Mouse (Mus musculus) neural tube, embryonic 11.5 days (tissue): Measurements from ENCODE around the gene Kdm8. TPM values are rescaled to one million over a fixed set of nuclear protein-coding genes. Genes with fewer than 3 reads are reported as not detected.
A peak's percentile ranks its signal among the peaks of the same experiment; 100 is the strongest.

Experiments
- ATAC-seq: fragments of 200-750 bp; cut with Nextera tagmentation; 2 replicates; pipeline ENCODE4 v1.8.0; 2017; ENCODE audit warnings: moderate number of reproducible peaks, mild to moderate bottlenecking, moderate TSS enrichment, moderate library complexity; ENCODE audit not compliant: insufficient read depth, low FRiP score, low TSS enrichment
- DNase-seq: peaks from one replicate; pipeline ENCODE4 v3.0.0-alpha.2; 2015; ENCODE audit warnings: low spot score
- H3K27ac ChIP-seq: fragments of 300-500 bp; sonication (generic); 2 replicates; pipeline ENCODE4 v1.5.1; 2014; ENCODE audit warnings: low read depth, mild to moderate bottlenecking, low read length
- H3K27me3 ChIP-seq: fragments of 300-500 bp; sonication (generic); 2 replicates; pipeline ENCODE4 v1.6.1; 2014; ENCODE audit warnings: mild to moderate bottlenecking, low read length, mixed read lengths; ENCODE audit not compliant: control insufficient read depth, insufficient read depth
- H3K36me3 ChIP-seq: fragments of 300-500 bp; sonication (generic); 2 replicates; pipeline ENCODE4 v1.6.1; 2014; ENCODE audit warnings: mild to moderate bottlenecking, low read length, moderate library complexity, mixed read lengths; ENCODE audit not compliant: control insufficient read depth, insufficient read depth
- H3K4me1 ChIP-seq: fragments of 300-500 bp; sonication (generic); 2 replicates; pipeline ENCODE4 v1.6.1; 2014; ENCODE audit warnings: low read length, mixed read lengths; ENCODE audit not compliant: control insufficient read depth, insufficient read depth
- H3K4me2 ChIP-seq: fragments of 300-500 bp; sonication (generic); 2 replicates; pipeline ENCODE4 v1.6.1; 2014; ENCODE audit warnings: low read depth, mild to moderate bottlenecking, moderate library complexity
- H3K4me3 ChIP-seq: fragments of 300-500 bp; sonication (generic); 2 replicates; pipeline ENCODE4 v1.5.1; 2014; ENCODE audit warnings: low read depth, low read length
- H3K9ac ChIP-seq: fragments of 300-500 bp; sonication (generic); 2 replicates; pipeline ENCODE4 v1.6.1; 2014; ENCODE audit warnings: mild to moderate bottlenecking, low read length
- H3K9me3 ChIP-seq: fragments of 300-500 bp; sonication (generic); 2 replicates; pipeline ENCODE4 v1.6.1; 2016; ENCODE audit warnings: low read length; ENCODE audit not compliant: control insufficient read depth
- WGBS: fragments of 180-500 bp; shearing (Covaris S2); extraction: QIAGEN DNeasy Blood & Tissue Kit; methylation state at CpG from one replicate; pipeline ENCODE4 v1.1.7; 2014; 5-methylcytosine and 5-hydroxymethylcytosine counted together
- polyA plus RNA-seq: library from polyadenylated mRNA; unstranded; fragments of >200 nt; fragmentation: Nextera tagmentation; extraction: Ambion mirVana; gene quantifications from 2 replicates; pipeline ENCODE4 v1.2.1, GENCODE M21; 2014

The Kdm8 gene
- polyA plus RNA-seq, 1 experiment from 2014 or later, result 11.2 TPM

DNA sequence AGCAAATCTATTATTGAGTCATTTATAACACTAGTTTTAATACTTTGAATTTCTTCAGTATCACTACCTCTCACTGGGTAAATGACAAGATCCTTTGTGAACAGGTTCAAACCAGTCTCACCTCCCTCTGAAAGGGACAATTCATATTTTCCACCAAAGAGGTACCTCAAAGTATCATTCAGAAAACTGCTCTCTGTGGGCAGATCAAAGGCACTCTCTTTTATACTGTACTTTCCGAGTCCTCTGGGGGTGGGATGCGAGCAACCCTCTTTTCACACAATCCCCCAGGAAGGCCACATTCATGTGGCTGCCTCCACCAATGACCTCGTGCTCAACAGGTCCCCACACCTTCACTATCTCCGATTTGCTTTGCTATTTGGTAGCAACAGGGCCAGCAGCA is 30.1 kb downstream of the Kdm8 start:
- H3K4me3 ChIP-seq, result no peak overlapping the region
- H3K4me2 ChIP-seq, result no peak overlapping the region
- WGBS, result 83% methylated on average over 4 of the region's 4 CpGs
- DNase-seq, result no peak
- H3K27ac ChIP-seq, result no peak overlapping the region
- H3K4me1 ChIP-seq, result peaks cover 3% of the 10 kb centered on the region; the same call in 1 of the 2 replicates
- H3K9ac ChIP-seq, result no peak overlapping the region
- ATAC-seq, result no peak
- H3K9me3 ChIP-seq, result no peaks in the 10 kb centered on the region
- H3K27me3 ChIP-seq, result no peaks in the 10 kb centered on the region
- H3K36me3 ChIP-seq, result peaks cover 2% of the 10 kb centered on the region; the same call in 1 of the 2 replicates

DNA sequence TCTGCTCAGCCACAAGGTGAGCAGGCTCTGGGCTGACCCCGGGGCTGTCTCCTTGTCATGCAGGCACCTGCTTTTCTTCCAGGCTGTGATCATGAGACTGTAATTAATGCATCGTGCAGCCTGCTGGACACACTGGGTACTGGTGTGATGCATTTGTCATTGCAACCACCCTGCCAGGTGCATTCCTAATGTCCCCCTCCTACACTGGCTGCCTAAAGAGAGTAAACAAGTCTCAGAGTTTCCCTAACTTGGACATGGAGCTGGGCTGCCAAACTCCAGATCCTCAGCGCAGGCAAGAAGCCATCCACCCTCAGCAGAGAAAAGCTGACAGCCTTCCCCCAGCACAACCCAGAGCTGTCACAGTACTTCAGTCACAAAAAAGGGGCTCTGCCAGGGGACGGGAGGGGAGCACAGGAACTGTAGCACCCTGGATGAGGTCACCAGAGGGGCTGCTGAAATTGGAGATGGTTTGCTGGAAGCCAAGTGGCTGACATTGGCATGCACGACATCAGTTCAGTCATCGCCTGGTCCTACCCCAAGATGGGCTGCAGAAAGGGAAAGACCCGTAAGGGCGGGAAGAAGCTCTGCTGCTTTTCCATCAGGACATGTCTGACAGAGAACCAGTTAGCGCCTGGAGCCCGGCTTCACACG is 31.2 kb downstream of the Kdm8 start:
- H3K27ac ChIP-seq, result peak overlapping the region; percentile 21; the same call in 1 of the 2 replicates
- H3K9ac ChIP-seq, result no peak overlapping the region
- H3K27me3 ChIP-seq, result no peaks in the 10 kb centered on the region
- peak; percentile 22 for DNase-seq
- peaks cover 2% of the 10 kb centered on the region; the same call in 1 of the 2 replicates for H3K36me3 ChIP-seq
- WGBS, result 56% methylated on average over 11 of the region's 11 CpGs
- H3K9me3 ChIP-seq, result no peaks in the 10 kb centered on the region
- ATAC-seq, result no peak; the same call in 1 of the 2 replicates
- H3K4me2 ChIP-seq, result no peak overlapping the region
- peaks cover 3% of the 10 kb centered on the region; the same call in 1 of the 2 replicates for H3K4me1 ChIP-seq
- H3K4me3 ChIP-seq, result no peak overlapping the region

DNA sequence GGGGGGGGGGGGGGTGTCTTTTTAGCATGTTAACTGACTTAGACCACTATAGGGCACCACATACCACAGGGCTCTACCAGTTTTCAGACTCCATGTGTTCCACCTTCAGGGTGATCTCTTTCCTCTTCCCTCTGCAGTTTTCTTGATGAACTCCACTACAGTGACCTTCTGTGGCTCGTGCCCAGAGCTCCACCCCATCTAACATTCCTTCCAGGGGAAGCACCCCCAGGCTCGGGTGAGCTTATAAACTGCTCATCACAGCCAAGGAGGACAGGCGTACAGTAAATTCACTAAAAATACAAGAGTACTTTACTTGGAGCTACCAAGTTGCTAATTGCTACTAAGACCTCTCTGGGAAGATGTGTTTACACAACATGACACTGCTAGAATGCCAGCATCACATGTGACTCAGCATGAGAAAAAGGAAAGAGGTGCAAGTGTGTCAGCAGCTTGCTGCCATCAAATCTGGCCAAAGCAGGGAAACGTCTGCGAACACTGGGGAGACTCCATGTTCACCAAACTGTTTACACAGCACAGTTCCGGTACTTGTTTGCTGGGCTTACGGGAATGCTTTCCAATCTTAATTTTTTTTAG is 34.0 kb downstream of the Kdm8 start:
- Histone ChIP-seq H3K27ac (no peak overlapping the region), H3K9ac (no peak overlapping the region), H3K27me3 (no peaks in the 10 kb centered on the region), H3K36me3 (no peaks in the 10 kb centered on the region; the same call in 1 of the 2 replicates), H3K4me1 (peaks cover 3% of the 10 kb centered on the region; the same call in 1 of the 2 replicates), H3K9me3 (no peaks in the 10 kb centered on the region), H3K4me2 (no peak overlapping the region), H3K4me3 (no peak overlapping the region)
- DNase-seq, result no peak
- ATAC-seq, result no peak
- 85% methylated on average over 7 of the region's 7 CpGs for WGBS

DNA sequence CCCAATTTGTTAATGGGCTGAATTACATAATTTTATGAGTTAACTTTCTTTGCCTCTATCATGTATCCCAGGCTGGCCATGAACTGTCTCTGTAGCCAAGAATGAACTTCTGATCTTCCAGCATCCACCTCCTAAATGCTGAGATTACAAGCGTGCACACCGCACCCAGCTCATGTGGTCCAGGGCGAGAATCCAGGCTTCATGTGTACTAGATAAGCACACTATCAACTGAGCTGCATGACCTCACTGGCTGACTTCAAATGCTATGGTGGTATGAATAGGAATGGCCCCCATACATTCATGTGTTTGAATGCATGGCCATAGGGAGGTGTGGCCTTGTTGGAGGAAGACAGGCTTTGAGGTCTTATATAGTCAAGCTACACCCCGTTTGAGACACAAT is 36.0 kb downstream of the Kdm8 start:
- H3K9me3 ChIP-seq, result no peaks in the 10 kb centered on the region
- H3K4me1 ChIP-seq, result peaks cover 3% of the 10 kb centered on the region; the same call in 1 of the 2 replicates
- no peak overlapping the region for H3K4me3 ChIP-seq
- H3K27me3 ChIP-seq, result no peaks in the 10 kb centered on the region
- DNase-seq, result no peak
- H3K36me3 ChIP-seq, result peaks cover 4% of the 10 kb centered on the region
- H3K4me2 ChIP-seq, result no peak overlapping the region
- H3K27ac ChIP-seq, result no peak overlapping the region
- ATAC-seq, result no peak
- WGBS, result 93% methylated on average over 4 of the region's 4 CpGs
- no peak overlapping the region for H3K9ac ChIP-seq

DNA sequence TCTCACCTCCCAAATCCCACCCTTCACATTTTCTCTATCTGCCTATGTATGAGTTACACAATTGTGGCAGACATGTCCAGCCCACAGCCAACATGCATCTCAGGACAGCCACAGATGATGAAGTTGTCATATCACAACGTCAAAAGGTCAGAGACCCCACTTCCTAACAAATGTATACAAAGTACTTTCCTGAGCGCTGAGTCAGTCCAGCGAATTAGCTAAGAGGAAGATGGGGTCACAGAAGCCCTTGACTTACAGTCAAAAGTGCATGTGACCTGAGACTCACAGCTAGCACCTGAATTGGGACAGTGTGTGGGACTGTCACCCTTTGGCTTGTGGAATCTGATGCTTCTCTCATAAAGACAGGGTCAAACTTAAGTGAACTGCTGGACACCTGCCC is 37.9 kb downstream of the Kdm8 start:
- Histone ChIP-seq H3K27ac (no peak overlapping the region), H3K36me3 (peaks cover 4% of the 10 kb centered on the region; the same call in 1 of the 2 replicates), H3K9me3 (no peaks in the 10 kb centered on the region), H3K4me3 (no peak overlapping the region), H3K4me1 (no peaks in the 10 kb centered on the region), H3K27me3 (no peaks in the 10 kb centered on the region), H3K9ac (no peak overlapping the region), H3K4me2 (no peak overlapping the region)
- 89% methylated on average over 3 of the region's 3 CpGs for WGBS
- no peak for DNase-seq
- no peak for ATAC-seq

DNA sequence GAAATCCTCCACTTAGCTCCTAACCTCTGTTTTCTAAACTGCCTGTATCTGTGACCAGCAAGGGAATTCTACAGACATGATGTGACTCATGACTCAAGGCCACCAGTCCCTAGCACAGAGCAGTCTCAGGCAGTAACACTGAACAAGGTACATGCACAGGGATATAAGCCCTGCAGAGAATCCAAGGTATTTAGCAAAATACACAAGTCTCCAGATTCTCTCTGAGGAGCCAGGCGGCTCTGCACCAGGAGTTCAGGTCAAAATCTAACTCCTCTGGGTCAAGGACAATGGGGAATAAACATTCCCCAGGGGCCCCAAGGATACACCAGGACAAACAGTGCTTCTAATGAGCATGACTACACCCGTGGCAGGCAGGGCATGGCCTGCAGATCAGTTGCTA is 38.4 kb downstream of the Kdm8 start:
- H3K27me3 ChIP-seq, result no peaks in the 10 kb centered on the region
- H3K9ac ChIP-seq, result no peak overlapping the region
- 49% methylated on average over 2 of the region's 2 CpGs for WGBS
- no peaks in the 10 kb centered on the region for H3K9me3 ChIP-seq
- peaks cover 4% of the 10 kb centered on the region; the same call in 1 of the 2 replicates for H3K36me3 ChIP-seq
- ATAC-seq, result no peak
- no peak overlapping the region for H3K4me2 ChIP-seq
- H3K4me1 ChIP-seq, result no peaks in the 10 kb centered on the region
- H3K27ac ChIP-seq, result no peak overlapping the region
- DNase-seq, result no peak
- no peak overlapping the region for H3K4me3 ChIP-seq

DNA sequence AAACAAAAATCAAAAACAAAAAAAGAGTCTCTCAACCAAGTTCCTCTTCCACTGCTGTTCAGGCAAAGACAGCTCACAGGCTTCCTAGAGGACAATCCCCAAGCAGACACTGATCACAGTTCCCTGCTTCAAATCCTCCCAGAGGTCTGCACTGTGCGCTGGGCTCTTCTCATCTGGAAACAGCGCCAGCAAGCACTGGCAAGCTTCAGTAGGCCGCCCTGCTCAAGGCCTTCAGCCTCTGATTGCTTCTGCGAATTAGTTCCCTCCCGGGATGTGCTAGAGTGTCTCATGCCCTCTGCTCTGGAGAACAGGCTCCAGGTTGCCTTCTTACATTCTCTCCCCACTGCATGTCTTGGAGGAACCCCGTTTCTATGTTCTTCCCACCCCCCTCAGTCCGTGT is 40.3 kb downstream of the Kdm8 start:
- WGBS, result 90% methylated on average over 7 of the region's 7 CpGs
- no peaks in the 10 kb centered on the region for H3K4me1 ChIP-seq
- H3K36me3 ChIP-seq, result peaks cover 4% of the 10 kb centered on the region; the same call in 1 of the 2 replicates
- H3K9me3 ChIP-seq, result no peaks in the 10 kb centered on the region
- H3K9ac ChIP-seq, result no peak overlapping the region
- H3K4me2 ChIP-seq, result no peak overlapping the region
- no peak for ATAC-seq
- DNase-seq, result no peak
- H3K27me3 ChIP-seq, result no peaks in the 10 kb centered on the region
- H3K4me3 ChIP-seq, result no peak overlapping the region
- H3K27ac ChIP-seq, result no peak overlapping the region

DNA sequence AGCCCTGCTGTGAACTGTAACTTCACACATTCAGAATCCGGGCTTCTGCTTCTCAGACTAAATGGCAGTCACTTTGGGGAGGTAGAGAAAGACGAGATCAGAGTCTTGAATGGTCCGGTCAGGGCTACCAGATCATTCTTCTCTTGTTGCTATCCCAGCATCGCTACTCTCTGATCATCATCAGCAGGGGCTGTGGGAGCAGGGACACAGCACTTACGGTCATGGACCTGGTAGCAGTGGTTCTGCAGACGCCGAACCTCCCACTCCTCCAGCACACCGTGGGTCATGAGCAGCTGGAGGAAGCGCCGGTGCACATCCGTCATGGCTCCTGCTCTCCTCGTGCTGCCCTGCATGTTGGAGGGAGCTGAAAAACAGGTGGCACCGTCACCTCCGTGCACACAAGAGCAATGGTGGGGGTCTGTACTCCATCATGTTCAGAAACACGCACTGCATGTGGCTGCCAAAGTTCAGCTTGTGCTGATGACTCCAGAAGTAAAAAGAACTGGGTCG is 41.7 kb downstream of the Kdm8 start:
- H3K27ac ChIP-seq, result no peak overlapping the region
- no peak for ATAC-seq
- 96% methylated on average over 16 of the region's 16 CpGs for WGBS
- no peaks in the 10 kb centered on the region for H3K9me3 ChIP-seq
- H3K4me3 ChIP-seq, result no peak overlapping the region
- no peak for DNase-seq
- H3K4me2 ChIP-seq, result no peak overlapping the region
- peaks cover 4% of the 10 kb centered on the region; the same call in 1 of the 2 replicates for H3K36me3 ChIP-seq
- peaks cover 4% of the 10 kb centered on the region for H3K4me1 ChIP-seq
- H3K9ac ChIP-seq, result no peak overlapping the region
- no peaks in the 10 kb centered on the region for H3K27me3 ChIP-seq

DNA sequence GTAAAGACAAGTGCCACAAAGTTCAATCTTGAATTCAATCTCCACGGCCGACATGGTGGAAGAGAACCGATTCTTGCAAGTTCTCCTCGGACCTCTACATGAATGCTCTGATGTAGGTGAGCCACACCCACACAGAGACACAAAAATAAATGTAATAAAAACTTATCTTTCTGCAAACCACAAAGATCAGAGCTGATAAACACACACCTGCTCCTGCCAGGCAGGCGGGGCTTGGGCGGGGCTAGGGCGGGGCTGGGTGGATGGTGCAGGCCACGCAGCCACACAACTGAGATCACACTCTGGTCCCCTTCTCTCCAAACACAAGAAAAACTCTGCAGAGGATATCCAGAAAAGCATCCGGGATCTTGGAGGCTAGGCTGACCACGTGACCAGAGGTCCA is 42.6 kb downstream of the Kdm8 start:
- H3K4me3 ChIP-seq, result no peak overlapping the region
- H3K4me2 ChIP-seq, result no peak overlapping the region
- DNase-seq, result no peak
- H3K27ac ChIP-seq, result no peak overlapping the region
- H3K36me3 ChIP-seq, result peaks cover 4% of the 10 kb centered on the region; the same call in 1 of the 2 replicates
- peaks cover 4% of the 10 kb centered on the region for H3K4me1 ChIP-seq
- H3K9me3 ChIP-seq, result no peaks in the 10 kb centered on the region
- no peak for ATAC-seq
- 90% methylated on average over 10 of the region's 10 CpGs for WGBS
- no peak overlapping the region for H3K9ac ChIP-seq
- no peaks in the 10 kb centered on the region for H3K27me3 ChIP-seq
